Mouse (Mus musculus) neutrophil, adult 5-6 weeks (primary cell): ENCODE results near the gene Patj. TPM values are rescaled to one million over a fixed set of nuclear protein-coding genes. Genes with fewer than 3 reads are reported as not detected.

Source experiments
- ATAC-seq: fragments of 151-379, 151-347 bp; 2 replicates; pipeline ENCODE4 v1.8.0; 2017; ENCODE audit warnings: mild to moderate bottlenecking, moderate TSS enrichment; ENCODE audit not compliant: insufficient number of reproducible peaks, poor library complexity, low FRiP score, severe bottlenecking; ENCODE audit errors: extremely low read depth
- total RNA-seq: library from RNA; stranded (forward); fragments of 200-1000 nt; gene quantifications from 2 replicates; pipeline ENCODE4 v1.2.3, GENCODE M21; 2017

Gene Patj
- total RNA-seq, 1 experiment from 2014 or later = 58.5 TPM

- ATAC-seq = no peak
These were observed 43.8 kb downstream of the Patj start for GRCm38 (mm10) chr4:98439261-98440005.

GRCm38 (mm10) chr4:98441248-98441647 lies 45.7 kb downstream of the Patj start:
- ATAC-seq = no peak

- ATAC-seq = peak; percentile 73; the same call in 1 of the 2 replicates
These were observed 49.0 kb downstream of the Patj start for GRCm38 (mm10) chr4:98444437-98445139.

- no peak for ATAC-seq
These were observed 54.1 kb downstream of the Patj start for GRCm38 (mm10) chr4:98449564-98450263.

- no peak for ATAC-seq
These were observed 54.7 kb downstream of the Patj start for GRCm38 (mm10) chr4:98450308-98450707.

- no peak for ATAC-seq
These were observed 55.2 kb downstream of the Patj start for GRCm38 (mm10) chr4:98450829-98451228.

- ATAC-seq = no peak
These were observed 55.7 kb downstream of the Patj start for GRCm38 (mm10) chr4:98451259-98451658.

GRCm38 (mm10) chr4:98452725-98453124 lies 57.1 kb downstream of the Patj start:
- no peak for ATAC-seq

- ATAC-seq = no peak
These were observed 57.6 kb downstream of the Patj start for GRCm38 (mm10) chr4:98453231-98453630.

- ATAC-seq = no peak
These were observed 59.8 kb downstream of the Patj start for GRCm38 (mm10) chr4:98455352-98455751.

- no peak for ATAC-seq
These were observed 60.3 kb downstream of the Patj start for GRCm38 (mm10) chr4:98455910-98456309.

- ATAC-seq = no peak
These were observed 66.3 kb downstream of the Patj start for GRCm38 (mm10) chr4:98461804-98462341.

GRCm38 (mm10) chr4:98465476-98465875 lies 69.9 kb downstream of the Patj start:
- ATAC-seq = peak; percentile 97

- ATAC-seq = no peak
These were observed 70.3 kb downstream of the Patj start for GRCm38 (mm10) chr4:98465886-98466285.

GRCm38 (mm10) chr4:98471376-98471775 lies 75.8 kb downstream of the Patj start:
- no peak for ATAC-seq

- no peak for ATAC-seq
These were observed 77.9 kb downstream of the Patj start for GRCm38 (mm10) chr4:98473491-98473890.

GRCm38 (mm10) chr4:98478005-98478404 lies 82.4 kb downstream of the Patj start:
- ATAC-seq = no peak

- no peak for ATAC-seq
These were observed 90.9 kb downstream of the Patj start for GRCm38 (mm10) chr4:98486475-98486874.

GRCm38 (mm10) chr4:98486901-98487300 lies 91.3 kb downstream of the Patj start:
- ATAC-seq = no peak

GRCm38 (mm10) chr4:98489386-98489785 lies 93.8 kb downstream of the Patj start:
- no peak for ATAC-seq
